In the genomic region with DNA sequence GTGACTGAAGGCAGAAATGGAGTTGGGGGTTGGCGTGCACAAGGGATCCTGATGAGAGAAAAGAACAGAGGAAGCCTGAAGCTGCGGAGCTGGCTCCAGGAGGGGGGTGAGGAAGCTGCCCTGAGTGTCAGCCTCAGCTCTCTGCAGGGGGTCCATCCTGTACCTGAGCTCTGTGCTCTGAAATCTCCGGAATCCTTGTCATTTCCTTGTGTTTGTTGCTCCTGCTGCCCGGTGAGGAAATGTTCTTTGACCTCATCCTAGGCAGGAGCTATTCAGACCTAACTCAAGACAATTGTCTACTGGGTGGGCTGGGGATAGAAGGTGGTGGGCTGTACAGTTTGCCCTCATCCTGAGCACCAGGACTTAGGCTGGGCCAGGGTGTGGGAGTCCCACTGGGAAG, we compare ENCODE assay signal across 28 mouse cellular contexts. TPM values are rescaled to one million over a fixed set of nuclear protein-coding genes. Genes with fewer than 3 reads are reported as not detected.
DNase-seq lines count a peak whose midpoint lies in the region; ATAC-seq lines count a peak whose summit lies in the region.
"Had no signal": no experiment of that assay in that cellular context is flagged by ENCODE, and none has a peak within 500 bp of the region (broad histone marks: within the 10 kb centered on the region; RNA-seq: fewer than 3 reads in every experiment).

No protein-coding gene starts in this region.

- H3K4me1 ChIP-seq in neural tube, embryonic 11.5 days (ENCODE audit: control insufficient read depth, insufficient read depth, low read length): no peaks in the 10 kb centered on the region
- H3K4me1 ChIP-seq: embryonic facial prominence, embryonic 15.5 days; midbrain, embryonic 13.5 days; neural tube, embryonic 13.5 days had no signal

- peak; percentile 87 for DNase-seq in heart, adult 11 months
- DNase-seq in heart, postnatal 4 days: no peak
- peak; percentile 47 for DNase-seq in kidney, postnatal 10 days
- DNase-seq in kidney, adult 9 months: no peak
- DNase-seq in neural tube, embryonic 11.5 days (ENCODE audit: low spot score): peak; percentile 16
- no peak for DNase-seq in neural tube, embryonic 10.5 days (ENCODE audit: extremely low spot score, low spot score)
- no peak for DNase-seq in right cerebral cortex, adult 2 months (ENCODE audit: low spot score in 2 of 2)
- DNase-seq: adrenal gland, postnatal 14 days; cerebellum, adult 9-10 months; gastrocnemius, postnatal 14 days; heart, adult 18-20 months; lung, adult 18-20 months; lung, postnatal 14 days; retina, postnatal 1 day; right cerebral cortex, postnatal 4 days; thymus, postnatal 14 days had no signal

- no peak for ATAC-seq in neural tube, embryonic 11.5 days (ENCODE audit: insufficient read depth, low FRiP score, low TSS enrichment)
- ATAC-seq in megakaryocyte, adult 5-6 weeks (ENCODE audit: poor library complexity, severe bottlenecking): no peak
- ATAC-seq: activated CD4-positive, CD25-positive, alpha-beta regulatory T cell, adult 4 months; forebrain, embryonic 16.5 days; liver, embryonic 12.5 days; midbrain, embryonic 13.5 days; Patski had no signal

- H3K9ac ChIP-seq in neural tube, embryonic 11.5 days (ENCODE audit: low read length): no peak overlapping the region
- H3K9ac ChIP-seq: embryonic facial prominence, embryonic 15.5 days; heart, embryonic 13.5 days; hindbrain, embryonic 14.5 days; limb, embryonic 13.5 days; liver, embryonic 12.5 days; midbrain, embryonic 13.5 days; neural tube, embryonic 13.5 days had no signal

- no peak overlapping the region for H3K4me2 ChIP-seq in neural tube, embryonic 11.5 days (ENCODE audit: low read depth)
- H3K4me2 ChIP-seq: embryonic facial prominence, embryonic 15.5 days; heart, embryonic 13.5 days; hindbrain, embryonic 14.5 days; limb, embryonic 13.5 days; liver, embryonic 12.5 days; midbrain, embryonic 13.5 days; neural tube, embryonic 13.5 days had no signal

- 31% methylated on average over 4 of the region's 4 CpGs for WGBS in neural tube, embryonic 11.5 days

- H3K9me3 ChIP-seq in neural tube, embryonic 11.5 days (ENCODE audit: control insufficient read depth, low read length): no peaks in the 10 kb centered on the region
- H3K9me3 ChIP-seq: embryonic facial prominence, embryonic 15.5 days; G1E; heart, embryonic 13.5 days; limb, embryonic 13.5 days; liver, embryonic 12.5 days; midbrain, embryonic 13.5 days; neural tube, embryonic 13.5 days had no signal

- no peaks in the 10 kb centered on the region for H3K36me3 ChIP-seq in neural tube, embryonic 11.5 days (ENCODE audit: control insufficient read depth, insufficient read depth, low read length)
- H3K36me3 ChIP-seq: embryonic facial prominence, embryonic 15.5 days; G1E; heart, embryonic 13.5 days; limb, embryonic 13.5 days; liver, embryonic 12.5 days; midbrain, embryonic 13.5 days; neural tube, embryonic 13.5 days had no signal

- H3K4me3 ChIP-seq in neural tube, embryonic 11.5 days (ENCODE audit: low read depth, low read length): no peak overlapping the region
- H3K4me3 ChIP-seq: embryonic facial prominence, embryonic 15.5 days; heart, embryonic 13.5 days; limb, embryonic 13.5 days; liver, embryonic 12.5 days; midbrain, embryonic 13.5 days; neural tube, embryonic 13.5 days had no signal

- no peaks in the 10 kb centered on the region for H3K27me3 ChIP-seq in neural tube, embryonic 11.5 days (ENCODE audit: control insufficient read depth, insufficient read depth, low read length)
- H3K27me3 ChIP-seq: embryonic facial prominence, embryonic 15.5 days; limb, embryonic 13.5 days; midbrain, embryonic 13.5 days; neural tube, embryonic 13.5 days; Patski had no signal

- H3K27ac ChIP-seq in neural tube, embryonic 11.5 days (ENCODE audit: low read depth, low read length): no peak overlapping the region
- H3K27ac ChIP-seq: embryonic facial prominence, embryonic 15.5 days; heart, embryonic 13.5 days; hindbrain, embryonic 14.5 days; limb, embryonic 13.5 days; liver, embryonic 12.5 days; midbrain, embryonic 13.5 days; neural tube, embryonic 13.5 days had no signal

RNA-seq across cellular contexts. Expression of gene Slc2a1, which starts 13.5 kb away (rescaled TPM):
- total RNA-seq in heart, postnatal 4 days (2021): 10 to 100 TPM; 15.2 to 16.2 TPM
- polyA plus RNA-seq in neural tube, embryonic 11.5 days (2014; fragmentation: Nextera tagmentation; extraction: Ambion mirVana): 151 and 162 TPM in 2 replicates
- total RNA-seq in megakaryocyte, adult 5-6 weeks (2015): 9.0 and 14.4 TPM in 2 replicates
- 14.3 and 18.0 TPM in 2 replicates for total RNA-seq in megakaryocyte, adult 5-6 weeks (2017)

Comparison
In these comparisons a context has a peak if more than half of its experiments do, and no peak if none do; other contexts are left out.
1. DNase-seq: peak in heart, adult 11 months (single experiment), kidney, postnatal 10 days (single experiment) and neural tube, embryonic 11.5 days (single experiment); none in heart, postnatal 4 days (single experiment), kidney, adult 9 months (single experiment), neural tube, embryonic 10.5 days (single experiment) and right cerebral cortex, adult 2 months (0 of 2).